Mouse (Mus musculus) megakaryocyte, adult 5-6 weeks (primary cell): ENCODE results near the gene Rd3l. TPM values are rescaled to one million over a fixed set of nuclear protein-coding genes. Genes with fewer than 3 reads are reported as not detected.

Source experiments
- ATAC-seq: 2 replicates; pipeline ENCODE4 v1.8.0; 2016; ENCODE audit warnings: mild to moderate bottlenecking, inconsistent platforms; ENCODE audit not compliant: poor library complexity, severe bottlenecking
- total RNA-seq, 2 experiments: library from RNA; stranded (forward) in 1 of 2; stranded (reverse) in 1 of 2; fragments of 153-499, 151-499 nt in 1 of 2; fragments of 221-1000, 200-1000 nt in 1 of 2; gene quantifications; 2 replicates each; pipeline versions ENCODE4 v1.2.3 to v1.2.4; 2015 to 2017

Gene Rd3l
- total RNA-seq, 2 experiments from 2014 or later: not detected

- ATAC-seq: no peak
Observed at GRCm38 (mm10) chr12:111970085-111970484, 11.0 kb downstream of the Rd3l start.

DNA sequence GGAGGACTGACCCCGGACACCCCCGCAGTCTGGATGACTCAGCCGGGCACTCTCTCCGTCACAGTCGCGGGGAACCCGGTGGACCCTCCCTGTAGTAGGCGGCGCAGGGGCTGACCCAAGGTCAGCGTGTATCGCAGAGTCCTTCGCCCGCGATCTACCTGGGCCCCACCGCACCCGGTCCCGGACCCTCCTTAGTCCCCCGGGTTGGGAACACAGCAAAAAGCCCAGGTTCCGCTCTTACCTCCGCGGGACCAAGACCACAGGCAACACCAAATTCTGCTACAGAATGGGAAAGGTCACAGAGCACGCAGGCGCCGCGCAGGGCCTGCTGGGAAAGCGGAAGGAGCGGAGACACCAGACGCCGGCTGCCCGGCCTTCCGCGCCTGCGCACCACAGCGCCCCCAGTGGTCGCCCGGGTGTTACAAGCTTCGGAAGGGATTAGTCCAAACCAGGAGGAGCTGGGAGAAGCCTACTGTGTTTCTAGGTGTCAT lies 14.4 kb downstream of the Rd3l start, which contains the start of gene Atp5mpl:
Gene Atp5mpl (minus strand): TSS at position 295 of the 491 bp plus-strand sequence.
- ATAC-seq: peak; percentile 98

DNA sequence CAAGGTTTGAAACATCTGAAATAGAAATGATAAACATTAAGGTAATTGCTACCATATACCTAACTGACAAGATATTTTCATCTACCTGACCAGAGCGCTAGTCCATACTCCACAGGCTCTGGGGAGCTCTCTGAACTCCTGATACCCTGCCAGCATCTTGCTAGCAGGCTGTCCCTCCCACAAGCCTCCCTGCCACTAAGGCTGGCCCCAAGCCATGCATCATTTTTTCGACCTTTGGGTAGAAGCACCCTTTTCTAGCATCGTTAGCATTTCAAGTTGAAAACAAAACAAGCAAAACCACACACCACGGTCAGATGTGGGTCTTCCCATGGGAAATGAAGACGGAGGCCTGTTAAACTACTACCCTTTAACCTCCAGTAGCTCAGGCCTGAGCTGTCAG lies 17.8 kb downstream of the Rd3l start:
- no peak for ATAC-seq

GRCm38 (mm10) chr12:111958101-111958865 lies 22.8 kb downstream of the Rd3l start:
- peak; percentile 93 for ATAC-seq

DNA sequence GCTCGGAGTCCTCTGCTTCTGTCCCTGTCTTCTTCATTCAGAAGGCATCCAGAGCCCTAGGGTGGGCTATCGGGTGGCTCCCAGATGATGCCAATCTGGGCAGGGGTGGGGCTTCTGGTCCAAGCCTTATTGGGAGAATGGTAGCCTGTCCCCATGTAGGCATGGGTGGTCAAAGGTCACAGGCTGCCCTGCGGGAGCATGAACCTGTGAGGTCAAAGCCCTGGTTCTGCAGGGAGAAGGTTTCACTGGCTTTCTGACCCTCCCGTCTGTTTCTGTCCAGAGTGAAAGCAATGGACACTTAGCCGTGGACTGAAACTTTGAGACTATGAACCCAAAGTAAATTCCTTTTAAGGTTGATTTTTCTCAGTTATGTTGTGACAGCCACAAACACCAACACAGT lies 24.9 kb downstream of the Rd3l start:
- ATAC-seq: no peak

GRCm38 (mm10) chr12:111951701-111952100 lies 29.4 kb downstream of the Rd3l start:
- no peak for ATAC-seq

DNA sequence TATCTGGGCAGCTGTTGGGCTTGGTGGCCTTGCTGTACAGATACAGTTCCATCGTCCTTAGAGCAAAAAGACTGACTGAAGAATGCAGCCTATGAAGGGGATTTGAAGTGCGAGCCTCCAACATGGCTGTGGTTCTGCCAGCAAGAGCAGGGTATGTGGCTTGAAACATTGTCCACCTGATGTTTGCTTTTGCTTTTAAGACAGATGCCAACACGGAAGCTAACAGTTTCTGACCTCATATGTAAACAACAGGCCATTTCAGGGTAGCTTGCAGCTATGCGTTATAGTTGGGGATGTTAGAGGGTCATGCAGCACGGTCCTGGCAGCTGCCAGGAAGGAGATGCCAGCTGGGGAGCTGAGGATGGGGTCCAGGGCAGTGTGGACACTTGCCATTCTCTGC lies 30.6 kb downstream of the Rd3l start:
- no peak for ATAC-seq

- ATAC-seq: peak; percentile 68
Observed at GRCm38 (mm10) chr12:111946716-111947115, 34.4 kb downstream of the Rd3l start.

DNA sequence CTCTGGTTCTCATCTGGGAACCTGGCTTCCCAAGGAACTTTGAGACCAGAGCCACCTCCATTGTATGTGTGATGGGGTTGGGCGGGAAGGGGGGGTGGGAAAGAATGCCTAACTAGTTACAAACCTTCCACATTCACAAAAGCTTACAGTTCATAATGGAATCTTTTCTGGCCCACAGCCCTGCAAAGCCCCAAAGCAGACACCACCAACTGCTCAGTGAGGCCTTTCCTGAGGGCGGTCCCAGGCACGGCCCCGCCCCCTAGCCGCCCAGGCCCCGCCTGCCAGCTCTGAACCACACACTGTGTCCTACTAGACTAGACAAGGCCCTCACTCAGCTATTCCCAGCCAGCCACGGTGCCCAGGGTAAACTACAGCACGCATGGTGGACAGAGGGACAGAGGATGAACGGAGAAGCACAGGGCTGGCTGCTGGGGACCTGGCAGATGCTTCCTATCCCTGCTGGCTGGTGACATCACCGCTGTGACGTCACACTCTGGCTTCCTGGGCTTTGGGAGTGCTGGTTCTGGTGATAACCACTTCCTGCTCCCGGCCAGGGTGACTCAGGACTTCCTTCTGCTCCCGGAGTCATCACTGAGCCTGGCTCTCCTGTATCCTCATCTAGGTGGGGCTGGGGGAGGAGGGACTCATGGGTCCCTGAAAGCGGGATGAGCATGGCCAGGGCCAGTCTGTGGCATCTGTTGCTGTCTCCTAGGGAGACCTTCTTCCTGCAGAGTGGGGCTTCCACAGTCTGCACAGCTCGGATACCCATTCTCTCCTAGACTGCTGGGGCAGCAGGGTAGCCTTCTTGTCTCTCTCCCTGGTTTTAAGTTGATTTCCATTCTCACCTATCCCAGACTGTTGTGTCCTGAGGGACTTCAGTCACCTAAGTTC lies 35.1 kb downstream of the Rd3l start:
- ATAC-seq: peak; percentile 47

DNA sequence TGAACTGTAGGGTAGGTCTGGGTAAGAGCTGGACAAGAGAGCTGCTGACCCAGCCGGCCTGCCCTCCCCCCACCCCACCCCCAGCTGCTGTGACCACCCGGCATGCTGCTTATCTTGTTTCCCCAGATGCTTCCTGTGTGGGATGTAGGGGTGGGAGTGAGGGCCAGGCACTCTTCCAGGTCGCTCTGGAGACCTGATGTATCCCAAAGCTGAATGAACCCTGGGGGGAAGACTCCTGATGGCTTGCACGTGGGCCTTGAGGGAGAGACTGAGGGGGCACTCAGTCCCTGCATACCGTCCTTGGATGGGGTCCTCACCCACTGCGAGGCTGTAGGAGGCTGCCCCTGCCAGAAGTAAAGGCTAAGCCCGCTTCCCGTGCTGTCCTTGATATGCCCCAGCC lies 36.0 kb downstream of the Rd3l start:
- no peak for ATAC-seq

GRCm38 (mm10) chr12:111944065-111944987 lies 36.8 kb downstream of the Rd3l start:
- ATAC-seq: peak; percentile 55

DNA sequence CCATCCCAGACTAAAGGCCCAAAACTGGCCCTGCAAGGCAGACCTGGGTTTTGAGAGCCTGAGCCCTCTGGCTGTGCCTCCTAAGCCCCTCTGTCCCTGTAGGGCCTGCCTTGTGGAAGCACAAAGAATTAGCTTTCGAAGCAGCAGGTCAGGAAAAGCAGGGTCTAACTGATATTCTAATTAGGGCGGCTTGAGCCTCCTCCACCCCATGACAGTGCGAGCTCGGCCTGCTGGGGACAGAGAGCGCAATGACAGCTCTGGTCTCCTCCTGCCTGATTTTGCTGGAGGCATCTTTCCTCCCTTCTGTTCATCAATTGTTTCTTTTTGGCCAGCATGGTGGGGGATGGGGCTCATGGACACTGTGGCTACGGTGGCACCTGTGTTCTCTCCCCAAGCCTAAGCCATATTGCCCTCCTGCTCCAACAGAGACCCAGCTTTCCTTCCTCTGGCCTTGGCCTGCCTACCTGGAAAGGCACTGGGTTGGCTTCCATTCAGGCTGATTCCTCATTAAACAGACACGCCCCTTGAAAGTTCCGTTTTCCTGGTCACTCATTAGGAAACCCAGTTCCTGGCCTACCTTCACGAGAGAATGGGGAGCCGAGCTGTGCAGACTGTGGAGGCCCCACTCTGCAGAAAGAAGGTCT lies 37.6 kb downstream of the Rd3l start:
- ATAC-seq: peak; percentile 11; the same call in 1 of the 2 replicates

DNA sequence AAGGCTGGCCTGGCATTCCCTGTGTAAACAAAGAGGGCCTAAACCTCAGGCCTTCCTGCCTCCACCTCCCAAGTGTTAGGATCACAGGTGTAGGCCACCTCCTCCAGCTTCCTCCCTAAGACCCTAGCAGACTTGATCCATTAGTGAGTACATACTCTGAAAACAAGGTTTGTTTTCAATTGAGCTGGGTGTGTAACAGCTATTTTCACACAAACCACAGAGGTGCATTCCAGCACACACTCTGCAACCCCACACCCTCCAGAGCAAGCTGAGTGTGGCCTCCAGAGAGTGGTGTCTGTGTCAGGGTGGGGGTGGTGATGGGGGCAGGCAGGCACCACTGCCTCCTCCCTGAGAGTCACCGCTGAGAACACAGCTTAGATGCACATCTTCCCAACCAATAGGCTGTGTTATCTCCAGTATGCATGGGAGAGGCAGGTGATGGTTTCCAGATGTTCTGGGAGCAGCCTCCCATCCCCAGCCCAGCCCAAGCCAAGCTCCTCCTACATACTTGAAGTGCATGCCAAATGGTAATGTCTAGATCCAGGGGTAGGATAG lies 42.4 kb downstream of the Rd3l start:
- ATAC-seq: no peak

DNA sequence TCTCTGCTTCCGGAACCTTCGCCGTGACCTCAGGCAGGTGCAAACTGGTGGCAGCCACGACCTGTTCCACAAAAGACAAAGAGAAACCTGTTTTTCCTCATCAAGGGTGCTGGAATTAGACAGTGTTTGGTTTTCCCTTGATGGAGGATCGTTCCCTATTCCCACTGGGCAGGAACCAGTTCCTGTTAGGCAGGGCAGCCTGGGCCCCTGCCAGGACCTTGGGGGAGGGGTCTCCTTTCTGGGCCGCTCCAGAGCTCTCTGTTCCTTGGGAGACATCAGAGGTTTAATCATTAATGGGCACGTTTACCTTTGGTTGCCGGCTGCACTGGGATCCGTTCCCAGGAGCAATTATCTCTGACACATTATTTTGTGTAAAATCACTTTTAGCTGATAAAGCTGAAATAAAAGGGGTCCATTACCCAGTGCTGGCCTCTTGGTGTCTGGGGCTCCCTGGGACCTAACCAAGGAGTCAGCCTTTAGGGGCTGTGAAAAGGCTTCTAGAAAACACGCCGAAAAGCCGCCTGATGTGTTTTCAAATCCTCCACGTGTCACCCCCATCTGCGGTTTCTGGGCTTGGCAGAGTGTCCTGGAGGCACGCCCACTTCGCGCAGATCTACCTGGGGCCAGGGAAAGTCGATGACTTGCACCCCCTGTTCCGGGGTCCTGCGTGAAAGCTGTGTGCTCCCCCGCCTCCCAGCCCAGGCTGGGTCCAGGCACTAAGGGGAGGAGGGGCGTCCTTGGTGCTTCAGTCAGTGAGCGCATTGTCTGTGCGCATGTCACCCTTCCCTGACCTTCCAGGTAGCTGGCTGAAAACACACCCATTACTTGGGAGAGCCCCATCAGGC lies 44.2 kb downstream of the Rd3l start:
- no peak for ATAC-seq

- ATAC-seq: no peak
Observed at GRCm38 (mm10) chr12:111933971-111934370, 47.1 kb downstream of the Rd3l start.

DNA sequence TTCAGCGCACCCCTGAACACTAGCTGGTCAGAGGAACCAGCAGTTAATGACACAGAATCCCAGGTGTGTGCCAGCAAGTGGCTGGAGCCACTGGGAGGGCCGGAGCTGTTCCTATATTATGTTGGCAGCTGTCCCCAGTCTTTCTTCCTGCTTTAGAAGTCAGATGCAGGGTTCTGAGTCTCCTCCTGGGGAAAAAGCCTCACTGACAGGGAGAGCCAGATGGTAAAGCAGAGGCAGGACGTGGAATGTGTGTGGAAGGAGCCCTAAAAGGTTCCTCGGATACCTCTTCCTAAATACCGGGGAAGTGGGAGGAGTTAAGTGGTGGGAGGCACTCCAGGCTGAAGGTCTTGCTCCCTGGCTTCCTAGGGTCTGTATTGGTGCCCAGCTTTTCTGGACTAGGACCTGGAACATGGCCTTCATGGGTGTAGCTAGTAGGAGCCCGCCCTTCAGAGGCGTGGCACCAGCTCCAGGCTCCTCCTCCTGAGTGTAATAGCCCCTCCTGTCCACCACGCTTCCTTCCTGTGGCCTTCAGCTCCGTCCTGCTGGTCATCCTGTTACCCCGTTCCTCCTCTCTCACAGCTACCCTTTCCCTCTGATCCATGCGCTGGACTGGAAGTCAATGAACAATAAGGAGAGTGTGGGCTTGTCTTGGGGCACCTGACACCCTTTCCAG lies 47.9 kb downstream of the Rd3l start:
- ATAC-seq: peak; percentile 91

GRCm38 (mm10) chr12:111932513-111932912 lies 48.6 kb downstream of the Rd3l start:
- ATAC-seq: no peak

GRCm38 (mm10) chr12:111931411-111932025 lies 49.6 kb downstream of the Rd3l start:
- ATAC-seq: no peak
